Mouse (Mus musculus) testis, adult 2 months (tissue): ENCODE measurements at regions not wholly inside any gene's neighbourhood (a gene's known extent, or its start where the extent isn't known, plus 50 kb on each side); places are given as distances from the start of the nearest gene placed in this dataset.

Experiments
- CTCF ChIP-seq: fragments of 200-500 bp; IDR thresholded peaks from 2 replicates; pipeline ENCODE4 v1.5.1; 2012; ENCODE audit warnings: low read depth, mild to moderate bottlenecking, inconsistent platforms, low read length, moderate library complexity; ENCODE audit not compliant: control insufficient read depth, insufficient read depth, insufficient replicate concordance
- POLR2A ChIP-seq: fragments of 200-500 bp; IDR thresholded peaks from 2 replicates; pipeline ENCODE4 v1.6.1; 2012; ENCODE audit warnings: low read depth, mild to moderate bottlenecking, inconsistent platforms, low read length, moderate library complexity; ENCODE audit not compliant: control insufficient read depth

GRCm38 (mm10) chr12:15544351-15544750 is 272.4 kb downstream of the Trib2 start:
- TF ChIP-seq CTCF (no peak), POLR2A (no peak)
